Mouse (Mus musculus): ENCODE results near the gene Nol10. TPM values are rescaled to one million over a fixed set of nuclear protein-coding genes. Genes with fewer than 3 reads are reported as not detected.
A peak's percentile ranks its signal among the peaks of the same experiment; 100 is the strongest.

The Nol10 gene
- polyA plus RNA-seq, 1 experiment from 2014 or later = 32.8 TPM

DNA sequence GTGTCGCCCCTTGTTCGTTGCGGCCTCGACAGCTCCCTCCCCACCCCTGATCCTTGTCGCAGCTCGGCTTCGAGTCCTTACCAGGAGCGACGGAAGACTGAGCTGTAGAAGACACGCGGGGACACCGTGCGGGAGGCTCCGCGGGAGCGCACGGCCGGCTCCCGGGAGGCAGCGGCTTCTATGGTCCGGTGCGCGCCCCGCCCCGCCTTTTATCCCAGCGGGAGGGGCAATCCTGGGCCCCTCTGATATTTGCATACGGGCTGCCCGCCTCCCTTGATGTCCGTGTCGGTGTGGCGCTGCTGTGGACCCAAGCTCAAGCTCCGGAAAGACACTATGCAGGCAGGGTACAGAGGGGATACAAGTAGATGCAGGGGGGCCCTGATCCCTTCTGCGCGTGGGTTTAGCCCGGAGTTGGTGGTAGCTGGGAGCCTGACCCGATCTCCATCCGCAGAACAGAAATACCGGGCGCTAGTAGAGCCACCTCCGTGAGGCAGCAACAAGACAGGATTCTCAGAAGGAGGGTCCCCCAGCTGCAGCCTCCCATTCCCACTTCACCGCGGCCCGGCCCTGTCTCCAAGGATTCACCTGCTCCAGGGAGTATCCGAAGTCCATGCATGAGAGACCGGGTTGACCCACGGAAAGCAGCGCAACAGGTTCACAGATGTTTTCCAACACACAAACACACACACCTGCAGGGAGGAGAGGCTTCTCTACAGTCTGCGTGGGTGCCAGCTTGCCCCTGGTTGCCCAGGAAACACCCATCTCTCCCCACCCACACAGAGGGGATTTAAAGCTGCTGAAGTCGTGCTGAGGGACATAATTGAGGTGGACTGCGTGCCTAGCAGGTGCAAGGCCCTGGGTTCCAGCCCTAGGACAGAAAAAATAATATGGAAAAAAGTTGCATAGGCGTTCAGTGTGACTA is 23.4 kb upstream of the Nol10 start:
- H3K27ac ChIP-seq (ENCODE audit: low read depth, low read length) = no peak overlapping the region
- H3K27me3 ChIP-seq (ENCODE audit: control insufficient read depth, insufficient read depth, low read length) = peaks cover 28% of the 10 kb centered on the region
- DNase-seq (ENCODE audit: low spot score, missing footprints) (peak; percentile 89), ATAC-seq (ENCODE audit: low FRiP score) (peak; percentile 70)
- peak overlapping the region; percentile 44 for H3K4me3 ChIP-seq (ENCODE audit: low read depth, low read length)
- H3K9ac ChIP-seq (ENCODE audit: low read length) = peak overlapping the region; percentile 63
- WGBS = 3% methylated on average over 51 of the region's 51 CpGs
- H3K4me2 ChIP-seq = peak overlapping the region; percentile 85
- peaks cover 6% of the 10 kb centered on the region; the same call in 1 of the 2 replicates for H3K4me1 ChIP-seq (ENCODE audit: control insufficient read depth, insufficient read depth, low read length)
- H3K36me3 ChIP-seq (ENCODE audit: control insufficient read depth, insufficient read depth, low read length) = no peaks in the 10 kb centered on the region
- no peaks in the 10 kb centered on the region for H3K9me3 ChIP-seq (ENCODE audit: control insufficient read depth, low read length)

GRCm38 (mm10) chr12:17329259-17329658 is 19.0 kb upstream of the Nol10 start, which contains the start of gene Atp6v1c2:
Gene Atp6v1c2 (minus strand): TSS chr12:17329359.
- no peak for DNase-seq (ENCODE audit: low spot score, missing footprints)
- H3K27me3 ChIP-seq (ENCODE audit: control insufficient read depth, insufficient read depth, low read length) = peaks cover 12% of the 10 kb centered on the region
- H3K4me3 ChIP-seq (ENCODE audit: low read depth, low read length) = no peak within 1 kb of the TSS
- WGBS = 75% methylated on average over 3 of the region's 3 CpGs
- H3K9ac ChIP-seq (ENCODE audit: low read length) = no peak within 1 kb of the TSS
- no peaks in the 10 kb centered on the region for H3K36me3 ChIP-seq (ENCODE audit: control insufficient read depth, insufficient read depth, low read length)
- H3K4me2 ChIP-seq = no peak within 1 kb of the TSS
- no peak within 1 kb of the TSS for H3K27ac ChIP-seq (ENCODE audit: low read depth, low read length)
- H3K9me3 ChIP-seq (ENCODE audit: control insufficient read depth, low read length) = no peaks in the 10 kb centered on the region
- ATAC-seq (ENCODE audit: low FRiP score) = no peak
- H3K4me1 ChIP-seq (ENCODE audit: control insufficient read depth, insufficient read depth, low read length) = peaks cover 6% of the 10 kb centered on the region; the same call in 1 of the 2 replicates

GRCm38 (mm10) chr12:17333459-17333858 is 14.8 kb upstream of the Nol10 start:
- Histone ChIP-seq H3K4me3 (ENCODE audit: low read depth, low read length) (no peak overlapping the region), H3K9me3 (ENCODE audit: control insufficient read depth, low read length) (no peaks in the 10 kb centered on the region), H3K4me1 (ENCODE audit: control insufficient read depth, insufficient read depth, low read length) (no peaks in the 10 kb centered on the region), H3K27me3 (ENCODE audit: control insufficient read depth, insufficient read depth, low read length) (no peaks in the 10 kb centered on the region), H3K36me3 (ENCODE audit: control insufficient read depth, insufficient read depth, low read length) (no peaks in the 10 kb centered on the region), H3K4me2 (no peak overlapping the region), H3K27ac (ENCODE audit: low read depth, low read length) (no peak overlapping the region), H3K9ac (ENCODE audit: low read length) (no peak overlapping the region)
- ATAC-seq (ENCODE audit: low FRiP score) (no peak), DNase-seq (ENCODE audit: low spot score, missing footprints) (no peak)
- 28% methylated on average over 1 of the region's 1 CpGs for WGBS

DNA sequence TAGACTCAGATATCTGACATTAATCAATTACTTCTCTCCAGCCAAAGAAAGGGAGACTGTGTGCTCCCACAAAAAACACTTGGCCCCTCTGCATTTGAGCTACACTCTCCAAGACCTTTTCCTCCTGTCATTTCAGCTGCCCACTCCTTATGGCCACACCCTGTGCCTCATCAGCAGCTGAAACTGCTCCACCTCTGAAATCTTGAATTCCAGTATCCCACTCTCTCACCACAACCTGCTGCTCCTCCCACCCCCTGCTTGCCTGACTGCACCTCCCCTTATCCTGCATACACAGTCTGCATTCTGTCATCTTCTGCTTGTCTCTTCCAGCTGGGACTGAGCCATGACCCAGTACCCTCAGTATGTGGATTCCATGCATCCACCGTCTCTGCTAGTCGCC is 9.9 kb upstream of the Nol10 start:
- Histone ChIP-seq H3K9ac (ENCODE audit: low read length) (no peak overlapping the region), H3K27me3 (ENCODE audit: control insufficient read depth, insufficient read depth, low read length) (no peaks in the 10 kb centered on the region), H3K4me1 (ENCODE audit: control insufficient read depth, insufficient read depth, low read length) (no peaks in the 10 kb centered on the region), H3K4me2 (no peak overlapping the region), H3K36me3 (ENCODE audit: control insufficient read depth, insufficient read depth, low read length) (no peaks in the 10 kb centered on the region), H3K9me3 (ENCODE audit: control insufficient read depth, low read length) (no peaks in the 10 kb centered on the region), H3K27ac (ENCODE audit: low read depth, low read length) (no peak overlapping the region), H3K4me3 (ENCODE audit: low read depth, low read length) (no peak overlapping the region)
- DNase-seq (ENCODE audit: low spot score, missing footprints) (no peak), ATAC-seq (ENCODE audit: low FRiP score) (no peak)
- WGBS = 71% methylated on average over 2 of the region's 2 CpGs

DNA sequence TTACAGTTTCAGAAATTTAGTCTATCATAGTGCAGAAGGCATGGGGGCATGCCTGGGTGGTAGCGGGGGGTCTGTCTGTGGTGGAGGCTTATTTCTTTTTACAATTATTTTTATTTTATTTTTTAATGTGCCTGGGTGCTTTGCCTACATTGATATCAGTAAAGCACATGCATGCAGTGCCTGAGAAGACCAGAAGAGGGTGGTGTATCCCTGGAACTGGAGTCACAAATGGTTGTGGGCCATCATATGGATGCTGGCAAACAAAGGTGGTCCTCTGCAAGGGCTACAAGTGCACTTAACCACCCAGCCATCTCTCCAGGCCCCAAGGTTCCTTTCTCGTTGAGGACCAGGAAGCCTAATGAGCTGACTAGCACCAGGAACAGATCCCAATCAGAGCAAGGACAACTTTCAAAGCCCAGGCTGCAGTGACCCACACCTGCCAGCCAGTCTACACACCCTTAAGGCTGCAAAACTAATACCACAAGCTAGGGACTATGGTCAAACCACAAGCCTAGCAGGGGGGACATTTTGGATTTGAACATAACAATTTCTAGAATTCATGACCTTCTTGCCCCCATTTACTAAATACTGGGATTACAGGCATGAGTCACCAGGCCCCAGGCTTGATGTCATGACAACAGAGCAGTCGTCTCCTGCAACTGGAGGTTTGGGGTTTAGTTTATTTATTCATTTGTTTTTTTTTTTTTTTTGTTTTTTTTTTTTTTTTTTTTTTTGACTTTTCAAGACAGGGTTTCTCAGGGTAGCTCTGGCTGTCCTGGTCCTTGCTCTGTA is 8.9 kb upstream of the Nol10 start:
- Histone ChIP-seq H3K4me1 (ENCODE audit: control insufficient read depth, insufficient read depth, low read length) (no peaks in the 10 kb centered on the region), H3K27ac (ENCODE audit: low read depth, low read length) (no peak overlapping the region), H3K36me3 (ENCODE audit: control insufficient read depth, insufficient read depth, low read length) (no peaks in the 10 kb centered on the region), H3K4me3 (ENCODE audit: low read depth, low read length) (no peak overlapping the region), H3K9ac (ENCODE audit: low read length) (no peak overlapping the region), H3K27me3 (ENCODE audit: control insufficient read depth, insufficient read depth, low read length) (no peaks in the 10 kb centered on the region), H3K4me2 (no peak overlapping the region), H3K9me3 (ENCODE audit: control insufficient read depth, low read length) (no peaks in the 10 kb centered on the region)
- ATAC-seq (ENCODE audit: low FRiP score) = no peak
- no peak for DNase-seq (ENCODE audit: low spot score, missing footprints)
- WGBS = 65% methylated on average over 3 of the region's 3 CpGs

GRCm38 (mm10) chr12:17347327-17348047 is 771 bp upstream of the Nol10 start:
- H3K4me2 ChIP-seq = peak overlapping the region; percentile 88
- no peaks in the 10 kb centered on the region; the same call in 1 of the 2 replicates for H3K36me3 ChIP-seq (ENCODE audit: control insufficient read depth, insufficient read depth, low read length)
- peak; percentile 68 for ATAC-seq (ENCODE audit: low FRiP score)
- H3K9ac ChIP-seq (ENCODE audit: low read length) = peak overlapping the region; percentile 86
- H3K4me1 ChIP-seq (ENCODE audit: control insufficient read depth, insufficient read depth, low read length) = peaks cover 11% of the 10 kb centered on the region
- H3K27me3 ChIP-seq (ENCODE audit: control insufficient read depth, insufficient read depth, low read length) = no peaks in the 10 kb centered on the region
- H3K4me3 ChIP-seq (ENCODE audit: low read depth, low read length) = peak overlapping the region; percentile 85
- H3K27ac ChIP-seq (ENCODE audit: low read depth, low read length) = no peak overlapping the region
- peak; percentile 92 for DNase-seq (ENCODE audit: low spot score, missing footprints)
- H3K9me3 ChIP-seq (ENCODE audit: control insufficient read depth, low read length) = no peaks in the 10 kb centered on the region
- WGBS = 34% methylated on average over 11 of the region's 11 CpGs

DNA sequence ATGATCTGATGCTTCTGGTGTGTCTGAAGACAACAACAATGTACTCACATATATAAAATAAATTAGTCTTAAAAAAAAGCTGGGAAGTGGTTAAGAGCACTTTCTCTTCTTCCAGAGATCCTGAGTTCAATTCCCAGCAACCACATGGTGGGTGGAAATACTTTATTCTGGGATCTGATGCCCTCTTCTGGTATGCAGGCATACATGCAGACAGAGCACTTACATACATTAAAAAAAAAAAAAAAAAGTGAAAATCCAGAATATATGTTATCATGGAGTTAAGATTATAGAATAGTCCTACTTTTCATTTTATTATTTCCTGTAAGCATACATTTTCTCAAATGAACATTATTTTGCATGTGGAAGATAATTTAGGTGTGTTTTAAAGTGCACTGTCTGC is 1.8 kb downstream of the Nol10 start:
- ATAC-seq (ENCODE audit: low FRiP score) = no peak
- Histone ChIP-seq H3K4me1 (ENCODE audit: control insufficient read depth, insufficient read depth, low read length) (peaks cover 11% of the 10 kb centered on the region), H3K36me3 (ENCODE audit: control insufficient read depth, insufficient read depth, low read length) (peaks cover 8% of the 10 kb centered on the region), H3K27me3 (ENCODE audit: control insufficient read depth, insufficient read depth, low read length) (no peaks in the 10 kb centered on the region), H3K9ac (ENCODE audit: low read length) (no peak overlapping the region), H3K27ac (ENCODE audit: low read depth, low read length) (no peak overlapping the region), H3K4me2 (no peak overlapping the region), H3K4me3 (ENCODE audit: low read depth, low read length) (no peak overlapping the region), H3K9me3 (ENCODE audit: control insufficient read depth, low read length) (no peaks in the 10 kb centered on the region)
- no peak for DNase-seq (ENCODE audit: low spot score, missing footprints)

GRCm38 (mm10) chr12:17356853-17357252 is 8.6 kb downstream of the Nol10 start:
- Histone ChIP-seq H3K36me3 (ENCODE audit: control insufficient read depth, insufficient read depth, low read length) (peaks cover 18% of the 10 kb centered on the region), H3K4me3 (ENCODE audit: low read depth, low read length) (no peak overlapping the region), H3K9me3 (ENCODE audit: control insufficient read depth, low read length) (no peaks in the 10 kb centered on the region), H3K9ac (ENCODE audit: low read length) (no peak overlapping the region), H3K4me1 (ENCODE audit: control insufficient read depth, insufficient read depth, low read length) (peaks cover 3% of the 10 kb centered on the region), H3K27me3 (ENCODE audit: control insufficient read depth, insufficient read depth, low read length) (no peaks in the 10 kb centered on the region), H3K27ac (ENCODE audit: low read depth, low read length) (no peak overlapping the region), H3K4me2 (no peak overlapping the region)
- ATAC-seq (ENCODE audit: low FRiP score) (no peak), DNase-seq (ENCODE audit: low spot score, missing footprints) (no peak)
- 89% methylated on average over 4 of the region's 4 CpGs for WGBS

Data from midbrain, embryonic 11.5 days (tissue).